Mouse (Mus musculus): ENCODE measurements around the gene Zfp658.

DNA sequence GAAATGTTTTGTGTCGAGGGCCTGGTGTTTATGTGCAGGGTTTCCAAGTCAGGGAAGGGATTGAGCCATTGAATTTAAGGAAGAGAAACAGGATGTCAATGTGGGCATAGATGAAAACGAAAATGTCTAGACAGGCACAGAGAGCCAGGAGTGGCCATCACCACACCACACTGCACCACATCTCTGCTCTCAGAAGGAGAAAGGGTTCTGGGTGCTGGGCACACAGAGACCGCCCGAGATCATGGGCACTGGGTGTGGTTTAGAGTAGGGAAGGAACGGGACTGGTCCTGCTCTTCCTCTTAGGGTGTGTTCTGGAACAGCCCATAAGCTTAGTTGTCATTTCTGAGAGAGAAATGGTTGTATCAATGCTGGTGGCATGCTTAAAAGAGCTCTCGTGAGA, 1.2 kb downstream of the Zfp658 start:
- no peak for TF ChIP-seq USF1 (IDR thresholded peaks at IDR 0.05; ENCODE audit: low read depth)
- TF ChIP-seq CTCF (IDR thresholded peaks at IDR 0.05; ENCODE audit: control insufficient read depth, insufficient read depth, insufficient read length): no peak
- no peak for TF ChIP-seq FOSL1 (IDR thresholded peaks at IDR 0.05; ENCODE audit: insufficient read depth, low read length, poor library complexity, severe bottlenecking)
- no peak for TF ChIP-seq MYOG (IDR thresholded peaks at IDR 0.05; ENCODE audit: control insufficient read depth, extremely low read depth, insufficient read length)
- no peak for TF ChIP-seq MYOD1 (IDR thresholded peaks at IDR 0.05; ENCODE audit: control insufficient read depth, insufficient read length, low read depth)
- no peak for TF ChIP-seq MAX (IDR thresholded peaks at IDR 0.05)
- no peak for TF ChIP-seq CEBPB (IDR thresholded peaks at IDR 0.05; ENCODE audit: low read depth)
